Mouse (Mus musculus) MEL (cell line): ENCODE measurements around the gene Gnai3. TPM values are rescaled to one million over a fixed set of nuclear protein-coding genes. Genes with fewer than 3 reads are reported as not detected.
A peak's percentile ranks its signal among the peaks of the same experiment; 100 is the strongest.

Experiments used
- DNase-seq: peaks from one replicate; pipeline ENCODE4 v3.0.0; 2011; ENCODE audit warnings: low read depth, low spot score
- H3K27ac ChIP-seq: 2 replicates; pipeline ENCODE4 v1.5.1; 2012; ENCODE audit warnings: low read depth, mild to moderate bottlenecking, control low read depth, low read length, moderate library complexity; ENCODE audit not compliant: control insufficient read depth
- H3K27me3 ChIP-seq, 2 experiments: fragments of 150-350 bp in 1 of 2; sonication (generic) in 1 of 2; 2 replicates each; pipeline ENCODE4 v1.6.1; 2012; ENCODE audit warnings: low read length in 2 of 2, mild to moderate bottlenecking in 2 of 2, improper control_type of control experiment in 1 of 2, moderate library complexity in 1 of 2; ENCODE audit not compliant: insufficient read depth in 2 of 2, control insufficient read depth in 1 of 2
- H3K36me3 ChIP-seq, 2 experiments: 2 replicates each; pipeline ENCODE4 v1.6.1; 2012 to 2014; ENCODE audit warnings: low read length in 2 of 2, improper control_type of control experiment in 1 of 2, inconsistent platforms in 1 of 2, mild to moderate bottlenecking in 1 of 2; ENCODE audit not compliant: insufficient read depth in 2 of 2, control insufficient read depth in 1 of 2
- H3K4me1 ChIP-seq, 2 experiments: fragments of 150-350 bp in 1 of 2; sonication (generic) in 1 of 2; 2 replicates each; pipeline ENCODE4 v1.6.1; 2012; ENCODE audit warnings: low read length in 2 of 2, improper control_type of control experiment in 1 of 2, mild to moderate bottlenecking in 1 of 2; ENCODE audit not compliant: insufficient read depth in 2 of 2, control insufficient read depth in 1 of 2
- H3K4me3 ChIP-seq, 2 experiments: fragments of 150-350 bp in 1 of 2; sonication (generic) in 1 of 2; 2 replicates each; pipeline ENCODE4 v1.5.1; 2012; ENCODE audit warnings: low read depth in 2 of 2, low read length in 2 of 2, mild to moderate bottlenecking in 2 of 2, moderate library complexity in 2 of 2, control low read depth in 1 of 2, improper control_type of control experiment in 1 of 2; ENCODE audit not compliant: control insufficient read depth in 1 of 2, insufficient read depth in 1 of 2
- H3K79me2 ChIP-seq: 2 replicates; pipeline ENCODE4 v1.6.1; 2012; ENCODE audit warnings: mild to moderate bottlenecking, low read length, moderate library complexity; ENCODE audit not compliant: control insufficient read depth, poor library complexity, insufficient read depth
- H3K9ac ChIP-seq: 2 replicates; pipeline ENCODE4 v1.6.1; 2012; ENCODE audit warnings: low read depth, mild to moderate bottlenecking, control low read depth, low read length, moderate library complexity; ENCODE audit not compliant: control insufficient read depth, poor library complexity, severe bottlenecking
- H3K9me3 ChIP-seq: fragments of 150-350 bp; sonication (generic); replicated peaks from 2 replicates; pipeline ENCODE4 v1.6.1; 2012; ENCODE audit warnings: mild to moderate bottlenecking, low read length, improper control_type of control experiment, moderate library complexity; ENCODE audit not compliant: insufficient read depth
- CHD1 ChIP-seq: IDR thresholded peaks from 2 replicates; pipeline ENCODE4 v1.6.1; 2012; ENCODE audit warnings: low read depth, mild to moderate bottlenecking, inconsistent platforms, low read length, improper control_type of control experiment
- CHD2 ChIP-seq: IDR thresholded peaks from 2 replicates; pipeline ENCODE4 v1.6.1; 2011; ENCODE audit warnings: low read length, improper control_type of control experiment
- CTCF ChIP-seq, 3 experiments: IDR thresholded peaks in 2 of 3; conservative IDR thresholded peaks in 1 of 3; 2 replicates each; pipeline ENCODE4 v1.5.1; 2011 to 2012; ENCODE audit warnings: low read length in 3 of 3, low read depth in 2 of 3, mild to moderate bottlenecking in 2 of 3, improper control_type of control experiment in 1 of 3, inconsistent platforms in 1 of 3, mixed read lengths in 1 of 3, moderate library complexity in 1 of 3; ENCODE audit not compliant: control insufficient read depth in 1 of 3, insufficient read depth in 1 of 3, poor library complexity in 1 of 3, severe bottlenecking in 1 of 3
- E2F4 ChIP-seq: IDR thresholded peaks from 2 replicates; pipeline ENCODE4 v1.6.1; 2011; ENCODE audit warnings: low read depth, low read length, improper control_type of control experiment, borderline replicate concordance
- ELF1 ChIP-seq: IDR thresholded peaks from 2 replicates; pipeline ENCODE4 v1.6.1; 2014; ENCODE audit warnings: low read depth, mild to moderate bottlenecking, inconsistent platforms, low read length, improper control_type of control experiment, moderate library complexity
- EP300 ChIP-seq, 2 experiments: IDR thresholded peaks; 2 replicates each; pipeline ENCODE4 v1.6.1; 2011; ENCODE audit warnings: improper control_type of control experiment in 2 of 2, low read length in 2 of 2, low read depth in 1 of 2, mild to moderate bottlenecking in 1 of 2
- ETS1 ChIP-seq: IDR thresholded peaks from 2 replicates; pipeline ENCODE4 v1.6.1; 2012; ENCODE audit warnings: low read depth, mild to moderate bottlenecking, inconsistent platforms, low read length, improper control_type of control experiment, moderate library complexity
- GATA1 ChIP-seq: IDR thresholded peaks from 2 replicates; pipeline ENCODE4 v1.6.1; 2011; ENCODE audit warnings: low read depth, low read length, improper control_type of control experiment
- HCFC1 ChIP-seq: IDR thresholded peaks from 2 replicates; pipeline ENCODE4 v1.6.1; 2012; ENCODE audit warnings: low read depth, mild to moderate bottlenecking, inconsistent platforms, low read length, improper control_type of control experiment, moderate library complexity
- KAT2A ChIP-seq: conservative IDR thresholded peaks from 2 replicates; pipeline ENCODE4 v1.6.1; 2012; ENCODE audit warnings: low read depth, low read length, improper control_type of control experiment, inconsistent platforms
- MAFK ChIP-seq: IDR thresholded peaks from 2 replicates; pipeline ENCODE4 v1.6.1; 2011; ENCODE audit warnings: low read depth, mild to moderate bottlenecking, low read length, improper control_type of control experiment, borderline replicate concordance
- MAZ ChIP-seq: IDR thresholded peaks from 2 replicates; pipeline ENCODE4 v1.6.1; 2012; ENCODE audit warnings: low read depth, mild to moderate bottlenecking, inconsistent platforms, low read length, improper control_type of control experiment
- MEF2A ChIP-seq: IDR thresholded peaks from 2 replicates; pipeline ENCODE4 v1.6.1; 2014; ENCODE audit warnings: low read depth, mild to moderate bottlenecking, inconsistent platforms, low read length, improper control_type of control experiment; ENCODE audit not compliant: poor library complexity, insufficient replicate concordance, severe bottlenecking; ENCODE audit errors: extremely low read depth
- MXI1 ChIP-seq: IDR thresholded peaks from 2 replicates; pipeline ENCODE4 v1.6.1; 2011; ENCODE audit warnings: mild to moderate bottlenecking, low read depth, low read length, improper control_type of control experiment
- RAD21 ChIP-seq: IDR thresholded peaks from 2 replicates; pipeline ENCODE4 v1.6.1; 2011; ENCODE audit warnings: mild to moderate bottlenecking, low read depth, low read length, improper control_type of control experiment
- SMC3 ChIP-seq: IDR thresholded peaks from 2 replicates; pipeline ENCODE4 v1.6.1; 2011; ENCODE audit warnings: low read depth, low read length, improper control_type of control experiment
- TBP ChIP-seq: IDR thresholded peaks from 2 replicates; pipeline ENCODE4 v1.8.0; 2011; ENCODE audit warnings: low read depth, low read length, improper control_type of control experiment
- TCF12 ChIP-seq: IDR thresholded peaks from 2 replicates; pipeline ENCODE4 v1.6.1; 2014; ENCODE audit warnings: low read depth, mild to moderate bottlenecking, inconsistent platforms, low read length, improper control_type of control experiment, moderate library complexity
- USF2 ChIP-seq, 2 experiments: IDR thresholded peaks; 2 replicates each; pipeline ENCODE4 v1.6.1; 2011 to 2012; ENCODE audit warnings: improper control_type of control experiment in 2 of 2, low read length in 2 of 2, borderline replicate concordance in 1 of 2, inconsistent platforms in 1 of 2, low read depth in 1 of 2, mild to moderate bottlenecking in 1 of 2; ENCODE audit not compliant: insufficient read depth in 1 of 2
- ZC3H11A ChIP-seq: IDR thresholded peaks from 2 replicates; pipeline ENCODE4 v1.6.1; 2012; ENCODE audit warnings: low read depth, mild to moderate bottlenecking, inconsistent platforms, low read length, improper control_type of control experiment
- ZKSCAN1 ChIP-seq: IDR thresholded peaks from 2 replicates; pipeline ENCODE4 v1.6.1; 2012; ENCODE audit warnings: low read depth, mild to moderate bottlenecking, inconsistent platforms, low read length, improper control_type of control experiment, moderate library complexity
- ZMIZ1 ChIP-seq: IDR thresholded peaks from 2 replicates; pipeline ENCODE4 v1.6.1; 2012; ENCODE audit warnings: low read depth, mild to moderate bottlenecking, inconsistent platforms, low read length, improper control_type of control experiment, moderate library complexity
- ZNF384 ChIP-seq: IDR thresholded peaks from 2 replicates; pipeline ENCODE4 v1.6.1; 2012; ENCODE audit warnings: low read depth, mild to moderate bottlenecking, inconsistent platforms, low read length, improper control_type of control experiment
- polyA plus RNA-seq, 2 experiments: library from polyadenylated mRNA; stranded (reverse) in 1 of 2; unstranded in 1 of 2; fragments of >175 nt in 1 of 2; fragments of >200 nt in 1 of 2; gene quantifications; 2 replicates each; pipeline versions ENCODE4 v1.2.1 to v1.2.4; 2012; ENCODE audit warnings: low replicate concordance in 2 of 2, low read depth in 1 of 2; ENCODE audit not compliant: insufficient read length in 2 of 2, insufficient read depth in 1 of 2, missing spikeins in 1 of 2
- total RNA-seq: library from RNA; depleted of rRNA; stranded (reverse); fragments of 300-350 nt; gene quantifications from 2 replicates; pipeline ENCODE4 v1.2.3, GENCODE M21; 2012

Gene Gnai3
- total and polyA plus RNA-seq, 3 experiments, result 74.2 to 96.4 (median 92.1) TPM

- Histone ChIP-seq H3K4me1 (no peaks in the 10 kb centered on the region), H3K9ac (no peak overlapping the region), H3K4me3 (no peak overlapping the region), H3K27me3 (peaks cover 4 to 12% of the 10 kb centered on the region in 2 experiments), H3K36me3 (no peaks in the 10 kb centered on the region), H3K79me2 (no peaks in the 10 kb centered on the region), H3K27ac (no peak overlapping the region), H3K9me3 (no peaks in the 10 kb centered on the region)
- no peak for TF ChIP-seq EP300 (IDR thresholded peaks at IDR 0.05; ENCODE audit: low read depth in 1 of 2, low read length in 2 of 2)
- peak in 2 of 3 experiments; percentile 12 to 22; a peak in 2 of 6 replicates for TF ChIP-seq CTCF (IDR thresholded peaks at IDR 0.05 in 2 of 3, conservative IDR thresholded peaks at IDR 0.05 in 1 of 3; ENCODE audit: control insufficient read depth in 1 of 3, insufficient read depth in 1 of 3, low read depth in 2 of 3, low read length in 3 of 3, poor library complexity in 1 of 3, severe bottlenecking in 1 of 3)
- no peak for DNase-seq
Observed at GRCm38 (mm10) chr3:108166486-108167211, 20.7 kb upstream of the Gnai3 start.

GRCm38 (mm10) chr3:108165532-108166315, 19.8 kb upstream of the Gnai3 start:
- no peaks in the 10 kb centered on the region for H3K9me3 ChIP-seq
- peaks cover 4 to 13% of the 10 kb centered on the region in 2 experiments for H3K27me3 ChIP-seq
- H3K27ac ChIP-seq, result no peak overlapping the region
- H3K9ac ChIP-seq, result no peak overlapping the region
- no peaks in the 10 kb centered on the region for H3K36me3 ChIP-seq
- no peaks in the 10 kb centered on the region for H3K4me1 ChIP-seq
- H3K4me3 ChIP-seq, result no peak overlapping the region
- no peaks in the 10 kb centered on the region for H3K79me2 ChIP-seq
- TF ChIP-seq ZMIZ1, result no peak
- no peak for TF ChIP-seq USF2 (IDR thresholded peaks at IDR 0.05; ENCODE audit: borderline replicate concordance in 1 of 2, insufficient read depth in 1 of 2, low read depth in 1 of 2, low read length in 2 of 2)
- no peak for DNase-seq

- no peaks in the 10 kb centered on the region for H3K79me2 ChIP-seq
- peak; percentile 79 for DNase-seq
- no peaks in the 10 kb centered on the region for H3K9me3 ChIP-seq
- no peak overlapping the region for H3K9ac ChIP-seq
- H3K36me3 ChIP-seq, result no peaks in the 10 kb centered on the region
- peaks cover 4 to 13% of the 10 kb centered on the region in 2 experiments for H3K27me3 ChIP-seq
- no peak overlapping the region for H3K4me3 ChIP-seq
- no peaks in the 10 kb centered on the region for H3K4me1 ChIP-seq
- no peak overlapping the region for H3K27ac ChIP-seq
- no peak for TF ChIP-seq KAT2A
- TF ChIP-seq CHD1, result no peak
- TF ChIP-seq MEF2A, result no peak
- TF ChIP-seq TBP, result no peak
- no peak for TF ChIP-seq HCFC1
- no peak for TF ChIP-seq MXI1
- no peak for TF ChIP-seq EP300 (IDR thresholded peaks at IDR 0.05; ENCODE audit: low read depth in 1 of 2, low read length in 2 of 2)
- peak; percentile 87 for TF ChIP-seq ZC3H11A
- TF ChIP-seq GATA1, result no peak
- no peak for TF ChIP-seq E2F4
- TF ChIP-seq ZKSCAN1, result no peak
- TF ChIP-seq MAZ, result no peak
- TF ChIP-seq SMC3, result peak; percentile 85
- no peak for TF ChIP-seq ZNF384
- no peak for TF ChIP-seq TCF12
- TF ChIP-seq RAD21, result peak; percentile 92
- no peak for TF ChIP-seq MAFK
- TF ChIP-seq ETS1, result no peak
- TF ChIP-seq CHD2, result no peak
- no peak for TF ChIP-seq ELF1
Observed at GRCm38 (mm10) chr3:108164807-108165206, 18.9 kb upstream of the Gnai3 start.
